Mouse (Mus musculus) kidney, adult 2 months (tissue): ENCODE measurements around the gene Zbtb7a. TPM values are rescaled to one million over a fixed set of nuclear protein-coding genes. Genes with fewer than 3 reads are reported as not detected.
A peak's percentile ranks its signal among the peaks of the same experiment; 100 is the strongest.
"Not testable (repeated sequence)": the region's sequence is repeated elsewhere in the genome, so short reads cannot be mapped to it uniquely, and the experiment has no call there.

Source experiments
- DNase-seq: peaks from one replicate; pipeline ENCODE4 v3.0.0; 2021
- H3K27ac ChIP-seq: fragments of 200-500 bp; 2 replicates; pipeline ENCODE4 v1.5.1; 2012; ENCODE audit warnings: low read depth, low read length, control low read depth, inconsistent platforms; ENCODE audit not compliant: insufficient read depth
- H3K27me3 ChIP-seq: fragments of 200-500 bp; replicated peaks from 2 replicates; pipeline ENCODE4 v1.6.1; 2012; ENCODE audit warnings: mild to moderate bottlenecking, moderate library complexity, low read length, inconsistent platforms; ENCODE audit not compliant: control insufficient read depth, insufficient read depth
- H3K36me3 ChIP-seq: fragments of 200-500 bp; 2 replicates; pipeline ENCODE4 v1.6.1; 2012; ENCODE audit warnings: mild to moderate bottlenecking, moderate library complexity, low read length, inconsistent platforms; ENCODE audit not compliant: control insufficient read depth, insufficient read depth
- H3K4me1 ChIP-seq: fragments of 200-500 bp; 2 replicates; pipeline ENCODE4 v1.6.1; 2011; ENCODE audit warnings: low read length; ENCODE audit not compliant: control insufficient read depth, insufficient read depth
- H3K4me3 ChIP-seq: fragments of 200-500 bp; 2 replicates; pipeline ENCODE4 v1.5.1; 2011; ENCODE audit warnings: mild to moderate bottlenecking, low read depth, low read length, control low read depth; ENCODE audit not compliant: insufficient read depth
- CTCF ChIP-seq: fragments of 200-500 bp; conservative IDR thresholded peaks from 2 replicates; pipeline ENCODE4 v1.5.1; 2011; ENCODE audit warnings: low read depth, mild to moderate bottlenecking, control low read depth, low read length, moderate library complexity, mixed read lengths; ENCODE audit not compliant: insufficient read depth, insufficient read length
- POLR2A ChIP-seq: fragments of 200-500 bp; IDR thresholded peaks from one replicate; pipeline ENCODE4 v1.6.1; 2011; ENCODE audit warnings: low read depth, low read length, control low read depth
- WGBS: fragments of 180-500 bp; shearing (Covaris S2); methylation state at CpG from one replicate; pipeline ENCODE4 v1.1.7; 2018; 5-methylcytosine and 5-hydroxymethylcytosine counted together
- polyA plus RNA-seq: library from polyadenylated mRNA; depleted of rRNA; stranded (reverse); fragments of >200 nt; gene quantifications from 2 replicates; pipeline ENCODE4 v1.2.3, GENCODE M21; 2012

The Zbtb7a gene
- polyA plus RNA-seq, 1 experiment: 37.1 TPM

DNA sequence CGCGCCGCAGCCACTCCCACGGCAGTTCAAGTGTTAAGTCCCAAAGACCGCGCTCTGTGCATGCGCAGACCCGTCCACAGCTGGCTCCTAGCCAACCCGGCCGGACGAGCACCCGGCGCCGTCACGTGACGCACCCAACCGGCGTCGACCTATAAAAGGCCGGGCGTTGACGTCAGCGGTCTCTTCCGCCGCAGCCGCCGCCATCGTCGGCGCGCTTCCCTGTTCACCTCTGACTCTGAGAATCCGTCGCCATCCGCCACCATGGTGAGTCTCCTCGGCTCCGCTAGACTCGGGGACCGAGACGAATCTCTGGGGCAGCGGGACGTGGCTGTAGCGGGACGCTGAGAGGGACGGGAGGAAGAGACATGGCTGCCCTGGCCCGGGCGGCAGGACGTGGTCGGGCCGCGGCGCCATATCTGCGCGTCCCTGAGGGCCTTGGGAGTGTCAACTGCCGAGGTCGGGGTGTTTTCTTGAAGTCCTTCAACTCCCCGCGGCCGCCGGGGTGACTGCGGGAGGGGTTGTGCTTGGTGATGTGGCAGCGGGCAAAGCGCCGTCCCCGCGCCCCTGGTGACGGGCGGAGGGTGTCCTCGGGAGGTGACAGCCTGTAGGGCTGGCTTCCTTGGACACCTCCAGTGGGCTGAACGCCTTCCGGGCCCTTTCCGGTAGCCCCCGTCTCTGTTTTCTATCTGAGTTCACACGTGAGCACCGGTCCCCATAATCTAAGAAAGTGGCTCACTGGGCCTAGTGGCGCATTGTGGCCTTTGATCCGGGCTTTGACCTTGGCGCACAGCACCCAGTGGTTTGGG is 41.6 kb downstream of the Zbtb7a start, which contains the start of gene Eef2:
Gene Eef2, plus strand, starts transcription at position 166 of the 806 bp plus-strand sequence.
- TF ChIP-seq POLR2A (peak; percentile 99), CTCF (no peak)
- Histone ChIP-seq H3K27me3 (no peaks in the 10 kb centered on the region), H3K4me3 (peak within 1 kb of the TSS; percentile 72), H3K27ac (peak within 1 kb of the TSS; percentile 93), H3K36me3 (peaks cover 14% of the 10 kb centered on the region), H3K4me1 (peaks cover 16% of the 10 kb centered on the region; the same call in 1 of the 2 replicates)
- under 1% methylated on average over 77 of the region's 77 CpGs for WGBS
- DNase-seq: peak; percentile 100

DNA sequence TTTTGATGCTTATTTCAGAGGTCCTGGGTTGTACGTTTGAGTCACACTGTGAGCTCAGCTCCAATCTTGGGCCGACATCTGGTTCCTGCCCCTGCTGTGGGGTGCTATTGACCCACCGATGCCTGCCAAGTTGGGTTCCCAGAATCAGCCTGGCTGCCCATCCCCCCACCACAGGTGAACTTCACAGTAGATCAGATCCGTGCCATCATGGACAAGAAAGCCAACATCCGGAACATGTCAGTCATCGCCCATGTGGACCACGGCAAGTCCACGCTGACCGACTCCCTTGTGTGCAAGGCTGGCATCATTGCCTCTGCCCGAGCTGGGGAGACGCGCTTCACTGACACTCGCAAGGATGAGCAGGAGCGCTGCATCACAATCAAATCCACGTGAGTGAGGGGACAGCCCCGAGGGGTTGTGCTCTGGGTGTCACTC is 42.5 kb downstream of the Zbtb7a start:
- no peaks in the 10 kb centered on the region for H3K27me3 ChIP-seq
- peaks cover 16% of the 10 kb centered on the region for H3K36me3 ChIP-seq
- TF ChIP-seq POLR2A (no peak), CTCF (no peak)
- DNase-seq: peak; percentile 63
- H3K4me3 ChIP-seq: peak overlapping the region; percentile 72
- peaks cover 16% of the 10 kb centered on the region; the same call in 1 of the 2 replicates for H3K4me1 ChIP-seq
- H3K27ac ChIP-seq: peak overlapping the region; percentile 93
- WGBS: 3% methylated on average over 16 of the region's 16 CpGs

DNA sequence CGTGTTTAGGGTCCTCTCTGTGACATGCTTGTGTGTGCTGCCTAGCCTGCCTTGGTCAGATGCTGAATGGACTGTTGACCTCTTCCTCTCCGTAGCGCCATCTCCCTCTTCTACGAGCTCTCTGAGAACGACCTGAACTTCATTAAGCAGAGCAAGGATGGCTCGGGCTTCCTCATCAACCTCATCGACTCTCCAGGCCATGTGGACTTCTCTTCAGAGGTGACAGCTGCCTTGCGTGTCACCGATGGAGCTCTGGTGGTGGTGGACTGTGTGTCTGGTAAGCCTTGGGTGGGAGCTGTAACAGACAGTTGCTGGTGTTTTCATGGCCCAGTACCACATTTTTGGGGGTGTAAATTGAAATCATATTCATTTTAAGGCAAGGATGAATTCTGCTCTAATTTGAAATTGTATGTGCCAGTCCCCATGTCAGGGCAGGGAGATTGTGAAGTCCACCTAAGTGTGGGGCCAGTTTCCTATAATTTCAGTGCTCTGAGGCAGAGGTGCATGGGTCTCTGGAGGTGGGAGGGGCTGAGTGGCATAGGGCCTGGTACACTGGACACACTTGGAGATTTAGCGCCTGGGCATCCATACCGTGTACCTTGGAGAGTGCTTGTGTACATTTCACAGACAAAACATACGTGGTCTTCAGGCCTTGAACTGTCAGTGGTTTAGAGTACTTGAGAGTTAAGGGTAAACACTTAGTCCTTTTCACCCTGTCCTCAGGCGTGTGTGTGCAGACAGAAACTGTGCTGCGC is 43.1 kb downstream of the Zbtb7a start:
- WGBS: 38% methylated on average over 14 of the region's 14 CpGs
- Histone ChIP-seq H3K4me3 (peak overlapping the region; percentile 72), H3K27ac (no peak overlapping the region), H3K4me1 (peaks cover 16% of the 10 kb centered on the region; the same call in 1 of the 2 replicates), H3K27me3 (no peaks in the 10 kb centered on the region), H3K36me3 (peaks cover 16% of the 10 kb centered on the region)
- no peak for DNase-seq
- TF ChIP-seq POLR2A (no peak), CTCF (no peak)

DNA sequence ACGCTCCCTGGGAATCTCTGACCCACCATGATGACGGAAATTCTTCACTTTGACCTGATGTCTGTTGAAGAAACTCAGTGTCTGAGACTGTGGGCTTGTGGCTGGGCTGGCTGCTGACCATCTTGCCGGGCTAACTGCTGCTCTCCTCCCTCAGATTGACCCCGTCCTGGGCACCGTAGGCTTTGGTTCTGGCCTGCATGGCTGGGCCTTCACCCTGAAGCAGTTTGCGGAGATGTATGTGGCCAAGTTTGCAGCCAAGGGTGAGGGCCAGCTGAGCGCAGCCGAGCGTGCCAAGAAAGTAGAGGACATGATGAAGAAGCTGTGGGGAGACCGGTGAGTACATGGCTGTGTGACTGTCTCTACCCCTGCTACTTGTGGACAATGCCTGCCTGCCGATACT is 43.9 kb downstream of the Zbtb7a start:
- 89% methylated on average over 11 of the region's 11 CpGs for whole genome bisulfite sequencing

DNA sequence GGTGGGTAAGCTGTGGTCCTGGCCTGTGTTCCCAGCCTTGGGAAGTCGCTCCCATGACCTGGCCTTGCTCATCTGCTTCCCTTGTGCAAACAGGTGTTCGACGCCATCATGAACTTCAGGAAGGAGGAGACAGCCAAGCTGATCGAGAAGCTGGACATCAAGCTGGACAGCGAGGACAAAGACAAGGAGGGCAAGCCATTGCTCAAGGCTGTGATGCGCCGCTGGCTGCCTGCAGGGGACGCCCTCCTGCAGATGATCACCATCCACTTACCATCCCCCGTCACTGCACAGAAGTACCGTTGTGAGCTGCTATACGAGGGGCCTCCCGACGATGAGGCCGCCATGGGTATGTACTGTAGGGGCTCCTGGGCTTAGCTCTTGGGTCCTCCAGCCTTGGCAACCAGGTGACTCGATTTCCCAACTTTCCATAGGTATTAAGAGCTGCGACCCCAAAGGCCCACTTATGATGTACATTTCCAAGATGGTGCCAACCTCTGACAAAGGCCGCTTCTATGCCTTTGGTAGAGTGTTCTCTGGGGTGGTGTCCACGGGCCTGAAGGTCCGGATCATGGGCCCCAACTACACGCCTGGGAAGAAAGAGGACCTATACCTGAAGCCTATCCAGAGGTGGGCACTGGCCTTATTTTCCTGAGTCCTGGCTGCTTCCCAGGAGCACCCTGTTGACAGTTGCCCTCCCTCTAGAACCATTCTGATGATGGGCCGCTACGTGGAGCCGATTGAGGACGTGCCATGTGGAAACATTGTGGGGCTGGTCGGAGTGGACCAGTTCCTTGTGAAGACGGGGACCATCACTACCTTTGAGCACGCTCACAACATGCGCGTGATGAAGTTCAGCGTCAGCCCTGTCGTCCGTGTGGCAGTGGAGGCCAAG is 44.7 kb downstream of the Zbtb7a start:
- no peak overlapping the region for H3K4me3 ChIP-seq
- peaks cover 16% of the 10 kb centered on the region for H3K36me3 ChIP-seq
- no peak for DNase-seq
- TF ChIP-seq POLR2A (no peak), CTCF (0 out of 2 replicates have a peak, but pooled peaks have one; percentile 11)
- 88% methylated on average over 32 of the region's 32 CpGs for WGBS
- no peak overlapping the region for H3K27ac ChIP-seq
- peaks cover 14% of the 10 kb centered on the region; the same call in 1 of the 2 replicates for H3K4me1 ChIP-seq
- no peaks in the 10 kb centered on the region for H3K27me3 ChIP-seq

More for the DNA sequence above, 43.9 kb downstream of the Zbtb7a start:
- no peak for DNase-seq
- no peak overlapping the region for H3K27ac ChIP-seq
- TF ChIP-seq CTCF (no peak), POLR2A (no peak)
- peaks cover 14% of the 10 kb centered on the region; the same call in 1 of the 2 replicates for H3K4me1 ChIP-seq
- H3K4me3 ChIP-seq: no peak overlapping the region
- peaks cover 16% of the 10 kb centered on the region for H3K36me3 ChIP-seq
- no peaks in the 10 kb centered on the region for H3K27me3 ChIP-seq

DNA sequence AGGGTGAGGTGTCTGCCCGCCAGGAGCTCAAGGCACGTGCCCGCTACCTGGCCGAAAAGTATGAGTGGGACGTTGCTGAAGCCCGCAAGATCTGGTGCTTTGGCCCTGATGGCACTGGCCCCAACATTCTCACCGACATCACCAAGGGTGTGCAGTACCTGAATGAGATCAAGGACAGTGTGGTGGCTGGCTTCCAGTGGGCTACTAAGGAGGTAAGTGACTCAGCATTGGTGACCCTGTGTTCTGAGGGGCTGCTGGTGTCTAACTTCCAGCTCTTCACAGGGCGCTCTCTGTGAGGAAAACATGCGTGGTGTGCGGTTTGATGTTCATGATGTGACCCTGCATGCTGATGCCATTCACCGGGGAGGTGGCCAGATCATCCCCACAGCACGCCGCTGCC is 45.9 kb downstream of the Zbtb7a start:
- no peaks in the 10 kb centered on the region for H3K27me3 ChIP-seq
- peaks cover 7% of the 10 kb centered on the region; the same call in 1 of the 2 replicates for H3K4me1 ChIP-seq
- TF ChIP-seq POLR2A (no peak), CTCF (no peak)
- H3K36me3 ChIP-seq: peaks cover 16% of the 10 kb centered on the region
- no peak overlapping the region for H3K27ac ChIP-seq
- no peak for DNase-seq
- 90% methylated on average over 13 of the region's 13 CpGs for WGBS
- no peak overlapping the region for H3K4me3 ChIP-seq

DNA sequence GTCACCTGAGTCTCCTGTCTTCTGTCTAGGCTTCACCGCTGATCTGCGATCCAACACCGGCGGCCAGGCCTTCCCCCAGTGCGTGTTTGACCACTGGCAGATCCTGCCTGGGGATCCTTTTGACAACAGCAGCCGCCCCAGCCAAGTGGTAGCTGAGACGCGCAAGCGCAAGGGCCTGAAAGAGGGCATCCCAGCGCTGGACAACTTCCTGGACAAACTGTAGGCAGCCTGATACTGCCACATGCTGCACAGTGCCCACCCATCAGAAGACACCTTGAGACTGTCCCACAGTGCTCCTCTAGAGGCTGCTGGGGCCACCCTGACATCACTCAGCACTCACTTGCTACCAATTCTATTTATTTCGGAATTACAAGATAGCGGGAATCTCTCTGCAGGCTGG is 46.8 kb downstream of the Zbtb7a start:
- H3K4me1 ChIP-seq, H3K27me3 ChIP-seq, H3K27ac ChIP-seq: not testable (repeated sequence)

More for the DNA sequence above, 46.8 kb downstream of the Zbtb7a start:
- not testable (repeated sequence) for DNase-seq, H3K4me3 ChIP-seq
- peaks cover 16% of the 10 kb centered on the region for H3K36me3 ChIP-seq
- 87% methylated on average over 12 of the region's 12 CpGs for WGBS
